Mouse (Mus musculus) adrenal gland, postnatal 36 days (tissue): ENCODE results near the gene Gpr137c. TPM values are rescaled to one million over a fixed set of nuclear protein-coding genes. Genes with fewer than 3 reads are reported as not detected.
A peak's percentile ranks its signal among the peaks of the same experiment; 100 is the strongest.

Experiments used
- DNase-seq, 2 experiments: peaks; one replicate each; pipeline ENCODE4 v3.0.0; 2021; ENCODE audit warnings: mixed read lengths in 1 of 2
- long read RNA-seq, 2 experiments: library from polyadenylated mRNA; stranded (forward); transcript quantifications; one replicate each; pipeline ENCODE4 v2.0.0; 2021; ENCODE audit warnings: borderline sequencing depth in 2 of 2
- total RNA-seq, 2 experiments: library from RNA; stranded (reverse); gene quantifications; 2 replicates each; pipeline ENCODE4 v1.2.3; 2021

The Gpr137c gene
- 1 to 10 TPM in 1 of 2 experiments, under 1 TPM in 1; 0.82 to 1.0 TPM for total RNA-seq
- long read RNA-seq, experiment 1: 0 reads
- long read RNA-seq, experiment 2: 0 reads

GRCm38 (mm10) chr14:45219281-45220089, at the start of gene Gpr137c:
Gpr137c (plus strand) TSS chr14:45219717.
- DNase-seq: peak; percentile 99

GRCm38 (mm10) chr14:45172260-45172659, 47.3 kb upstream of the Gpr137c start:
- no peak for DNase-seq

- no peak for DNase-seq
Observed at GRCm38 (mm10) chr14:45175012-45175740, 44.3 kb upstream of the Gpr137c start.

- DNase-seq: no peak
Observed at GRCm38 (mm10) chr14:45179186-45179585, 40.3 kb upstream of the Gpr137c start.

GRCm38 (mm10) chr14:45179606-45180005, 39.9 kb upstream of the Gpr137c start:
- DNase-seq: no peak

GRCm38 (mm10) chr14:45181611-45182010, 37.9 kb upstream of the Gpr137c start:
- no peak for DNase-seq

GRCm38 (mm10) chr14:45190999-45191398, 28.5 kb upstream of the Gpr137c start:
- DNase-seq: no peak

- DNase-seq: no peak
Observed at GRCm38 (mm10) chr14:45200607-45201006, 18.9 kb upstream of the Gpr137c start.

GRCm38 (mm10) chr14:45210683-45211082, 8.8 kb upstream of the Gpr137c start:
- no peak for DNase-seq

GRCm38 (mm10) chr14:45211431-45211830, 8.1 kb upstream of the Gpr137c start:
- DNase-seq: no peak

- no peak for DNase-seq
Observed at GRCm38 (mm10) chr14:45216711-45217340, 2.7 kb upstream of the Gpr137c start.

- peak; percentile 12 to 13 for DNase-seq
Observed at GRCm38 (mm10) chr14:45217693-45218092, 1.8 kb upstream of the Gpr137c start.

GRCm38 (mm10) chr14:45220090-45220956, 806 bp downstream of the Gpr137c start, which contains the start of gene Txndc16:
Txndc16 (minus strand) TSS chr14:45220328.
- peak; percentile 84 to 89 for DNase-seq

GRCm38 (mm10) chr14:45220957-45221630, 1.6 kb downstream of the Gpr137c start:
- no peak for DNase-seq

- no peak for DNase-seq
Observed at GRCm38 (mm10) chr14:45239042-45239441, 19.5 kb downstream of the Gpr137c start.

GRCm38 (mm10) chr14:45241613-45242012, 22.1 kb downstream of the Gpr137c start:
- peak in 1 of 2 experiments; percentile 4 for DNase-seq

GRCm38 (mm10) chr14:45251548-45252076, 32.1 kb downstream of the Gpr137c start:
- DNase-seq: no peak

GRCm38 (mm10) chr14:45263831-45264592, 44.5 kb downstream of the Gpr137c start:
- DNase-seq: no peak

- DNase-seq: no peak
Observed at GRCm38 (mm10) chr14:45275816-45276215, 56.3 kb downstream of the Gpr137c start.

GRCm38 (mm10) chr14:45282066-45282465, 62.5 kb downstream of the Gpr137c start:
- DNase-seq: no peak
